Mouse (Mus musculus) neural tube, embryonic 15.5 days (tissue): ENCODE results near the gene Nphp3. TPM values are rescaled to one million over a fixed set of nuclear protein-coding genes. Genes with fewer than 3 reads are reported as not detected.

Experiments used
- ATAC-seq: fragments of 200-750 bp; cut with Nextera tagmentation; 2 replicates; pipeline ENCODE4 v1.8.0; 2017; ENCODE audit warnings: mild to moderate bottlenecking, moderate TSS enrichment, moderate library complexity; ENCODE audit not compliant: low FRiP score
- H3K27ac ChIP-seq: fragments of 300-500 bp; sonication (generic); replicated peaks from 2 replicates; pipeline ENCODE4 v1.5.1; 2015; ENCODE audit warnings: mild to moderate bottlenecking, inconsistent platforms
- H3K27me3 ChIP-seq: fragments of 300-500 bp; sonication (generic); replicated peaks from 2 replicates; pipeline ENCODE4 v1.6.1; 2015; ENCODE audit warnings: inconsistent platforms
- H3K36me3 ChIP-seq: fragments of 300-500 bp; sonication (generic); 2 replicates; pipeline ENCODE4 v1.6.1; 2015; ENCODE audit warnings: inconsistent platforms
- H3K4me1 ChIP-seq: fragments of 300-500 bp; sonication (generic); 2 replicates; pipeline ENCODE4 v1.6.1; 2015; ENCODE audit warnings: inconsistent platforms
- H3K4me2 ChIP-seq: fragments of 300-500 bp; sonication (generic); 2 replicates; pipeline ENCODE4 v1.6.1; 2015; ENCODE audit warnings: inconsistent platforms, mild to moderate bottlenecking, moderate library complexity
- H3K4me3 ChIP-seq: fragments of 300-500 bp; sonication (generic); replicated peaks from 2 replicates; pipeline ENCODE4 v1.5.1; 2015; ENCODE audit warnings: mild to moderate bottlenecking, inconsistent platforms
- H3K9ac ChIP-seq: fragments of 300-500 bp; sonication (generic); replicated peaks from 2 replicates; pipeline ENCODE4 v1.6.1; 2015; ENCODE audit warnings: mild to moderate bottlenecking, inconsistent platforms
- H3K9me3 ChIP-seq: fragments of 300-500 bp; sonication (generic); replicated peaks from 2 replicates; pipeline ENCODE4 v1.6.1; 2016; ENCODE audit warnings: inconsistent platforms
- WGBS: fragments of 180-500 bp; shearing (Covaris S2); methylation state at CpG from one replicate; pipeline ENCODE4 v1.1.7; 2015; ENCODE audit warnings: mixed read lengths; 5-methylcytosine and 5-hydroxymethylcytosine counted together
- polyA plus RNA-seq: library from polyadenylated mRNA; unstranded; fragments of >200 nt; fragmentation: Nextera tagmentation; extraction: Ambion mirVana; gene quantifications from 2 replicates; pipeline ENCODE4 v1.2.1, GENCODE M21; 2015

The Nphp3 gene
- 4.2 and 4.8 TPM in 2 replicates for polyA plus RNA-seq

DNA sequence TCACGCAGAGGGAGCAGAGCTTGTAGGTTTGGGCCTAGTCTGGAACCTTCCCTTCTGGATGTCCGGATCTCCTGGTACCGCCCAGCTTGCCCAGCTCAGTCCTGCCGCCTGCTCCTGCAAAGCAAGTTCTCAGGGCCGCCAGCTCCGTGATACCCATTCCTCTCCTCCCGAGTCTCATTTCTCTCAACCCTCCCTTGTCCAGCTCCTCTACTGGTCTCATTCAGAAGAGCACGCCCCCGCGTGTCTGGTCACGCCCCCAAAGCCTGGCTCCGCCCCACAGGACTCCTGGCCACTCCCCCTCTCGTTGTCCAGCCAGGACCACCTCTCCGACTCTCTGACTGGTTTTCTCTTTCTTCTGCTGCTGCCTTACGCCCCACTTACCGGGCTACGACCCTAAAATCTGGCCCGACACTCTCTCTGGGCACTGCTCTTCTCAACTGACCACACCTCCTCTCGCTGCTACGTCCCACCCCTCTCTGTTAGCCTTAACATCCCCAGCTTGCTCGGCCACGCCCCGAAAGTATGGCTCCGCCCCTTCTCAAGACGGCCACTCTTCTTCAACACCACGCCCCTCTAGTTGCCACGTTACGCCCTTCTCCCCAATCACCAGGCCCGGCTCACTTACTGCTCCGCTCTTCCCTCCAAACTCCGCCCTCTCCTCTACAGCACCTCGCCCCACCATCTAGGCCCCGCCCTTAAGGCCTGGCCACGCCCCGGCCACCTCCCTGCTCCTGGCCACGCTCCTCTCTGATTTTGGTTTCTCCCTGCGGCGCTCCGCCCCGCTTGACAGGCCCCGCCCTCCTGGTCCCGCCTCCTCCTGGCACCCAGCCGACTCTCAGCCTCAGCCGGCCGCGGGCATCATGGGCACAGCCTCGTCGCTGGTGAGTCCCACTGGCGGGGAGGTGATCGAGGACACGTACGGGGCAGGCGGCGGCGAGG lies at the start of gene Nphp3:
Nphp3 (plus strand) TSS at position 624 of the 939 bp plus-strand sequence.
- Histone ChIP-seq H3K4me1 (peaks cover 20% of the 10 kb centered on the region), H3K27ac (peak within 1 kb of the TSS; percentile 89), H3K4me2 (peak within 1 kb of the TSS; percentile 79), H3K36me3 (0 out of 2 replicates have a peak, but pooled peaks cover 3% of the 10 kb centered on the region), H3K9me3 (no peaks in the 10 kb centered on the region), H3K9ac (peak within 1 kb of the TSS; percentile 73), H3K27me3 (peaks cover 7% of the 10 kb centered on the region), H3K4me3 (peak within 1 kb of the TSS; percentile 77)
- under 1% methylated on average over 55 of the region's 55 CpGs for WGBS
- peak; percentile 98 for ATAC-seq

DNA sequence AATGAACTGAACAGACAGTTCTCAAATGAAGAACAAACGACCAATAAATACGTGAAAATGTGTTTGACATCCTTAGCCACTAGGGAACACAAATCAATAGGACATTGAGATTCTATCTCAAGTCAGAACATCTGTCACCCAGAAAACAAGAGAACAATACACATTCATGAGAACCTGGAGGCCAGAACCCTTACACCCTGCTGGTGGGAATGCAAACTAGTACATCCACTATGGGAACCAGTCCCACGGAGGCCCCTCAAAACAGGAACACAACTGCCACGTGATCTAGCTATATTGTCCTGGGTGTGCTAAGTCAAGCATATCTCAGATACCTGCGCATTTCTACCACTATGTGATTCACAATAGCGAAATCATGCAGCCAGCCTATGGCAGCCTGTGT lies 43.6 kb upstream of the Nphp3 start:
- no peak overlapping the region for H3K9ac ChIP-seq
- H3K27ac ChIP-seq = no peak overlapping the region
- H3K4me2 ChIP-seq = no peak overlapping the region
- no peaks in the 10 kb centered on the region for H3K27me3 ChIP-seq
- no peaks in the 10 kb centered on the region for H3K9me3 ChIP-seq
- no peaks in the 10 kb centered on the region for H3K36me3 ChIP-seq
- 66% methylated on average over 6 of the region's 6 CpGs for WGBS
- H3K4me1 ChIP-seq = no peaks in the 10 kb centered on the region
- ATAC-seq = no peak
- H3K4me3 ChIP-seq = no peak overlapping the region

DNA sequence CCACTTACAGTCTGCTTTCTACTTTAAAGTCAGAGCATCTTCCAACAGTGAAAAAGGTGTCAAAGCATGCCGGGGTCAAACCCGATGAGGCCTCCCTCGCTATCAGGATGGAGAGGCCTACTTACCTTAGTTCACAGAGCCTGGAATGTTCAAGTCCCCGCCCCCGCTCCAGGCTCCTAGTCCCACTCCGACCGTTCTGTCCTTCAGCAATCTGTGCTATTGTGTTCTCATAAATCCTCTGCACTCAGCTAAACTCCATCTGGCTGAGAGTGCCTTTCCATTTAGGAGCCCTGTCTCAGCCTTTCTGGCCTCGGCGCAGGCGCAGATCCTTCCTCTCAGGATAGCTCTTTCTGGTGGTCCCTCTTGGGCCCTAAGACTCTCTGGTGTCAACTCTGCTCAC lies 42.4 kb upstream of the Nphp3 start:
- no peak for ATAC-seq
- H3K4me3 ChIP-seq = no peak overlapping the region
- H3K4me1 ChIP-seq = no peaks in the 10 kb centered on the region
- no peaks in the 10 kb centered on the region for H3K36me3 ChIP-seq
- H3K9ac ChIP-seq = no peak overlapping the region
- H3K27ac ChIP-seq = no peak overlapping the region
- no peak overlapping the region for H3K4me2 ChIP-seq
- no peaks in the 10 kb centered on the region for H3K27me3 ChIP-seq
- H3K9me3 ChIP-seq = no peaks in the 10 kb centered on the region
- WGBS = 78% methylated on average over 10 of the region's 10 CpGs

DNA sequence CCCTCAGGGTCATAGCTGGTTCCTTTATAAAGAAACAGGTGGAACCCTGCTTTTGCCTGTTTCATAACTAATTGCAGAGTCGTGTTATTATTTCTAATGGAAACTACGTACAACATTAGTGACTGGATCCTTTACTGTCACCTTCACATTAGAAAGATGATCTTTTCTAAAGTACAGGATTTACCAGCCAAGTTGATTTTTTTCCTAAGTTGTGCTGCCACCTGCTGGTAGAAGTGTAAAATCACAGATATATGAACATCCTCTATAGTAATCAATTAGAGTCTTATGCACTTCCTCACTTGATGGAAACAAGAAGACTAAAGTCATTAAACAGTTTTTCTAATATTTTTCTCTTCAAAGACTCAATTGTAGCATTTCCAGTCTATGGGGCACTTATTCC lies 5.8 kb upstream of the Nphp3 start:
- H3K4me2 ChIP-seq = no peak overlapping the region
- ATAC-seq = no peak
- no peaks in the 10 kb centered on the region for H3K36me3 ChIP-seq
- no peak overlapping the region for H3K27ac ChIP-seq
- peaks cover 4% of the 10 kb centered on the region; the same call in 1 of the 2 replicates for H3K4me1 ChIP-seq
- WGBS = 12% methylated on average over 2 of the region's 2 CpGs
- H3K9ac ChIP-seq = no peak overlapping the region
- no peaks in the 10 kb centered on the region for H3K9me3 ChIP-seq
- peaks cover 7% of the 10 kb centered on the region for H3K27me3 ChIP-seq
- no peak overlapping the region for H3K4me3 ChIP-seq

DNA sequence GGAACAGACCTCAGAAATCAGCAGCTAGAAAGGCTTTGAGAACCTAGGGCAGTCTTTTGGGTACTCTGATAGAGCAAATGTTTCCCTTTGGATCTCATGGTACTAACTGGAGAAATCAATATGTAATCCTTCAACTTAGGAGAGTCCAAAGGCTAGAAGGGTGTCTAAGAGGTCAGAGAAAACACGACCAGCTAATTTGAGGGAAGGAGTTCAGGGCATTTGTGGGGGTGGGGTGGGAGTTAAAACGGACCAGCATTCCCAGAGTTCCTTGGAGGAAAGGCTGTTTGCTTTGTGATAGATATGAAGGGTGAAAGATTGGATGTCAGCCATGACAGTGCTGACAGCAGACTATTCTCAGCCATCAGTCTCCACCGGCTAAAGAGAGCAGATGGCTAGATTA lies 1.7 kb upstream of the Nphp3 start:
- Histone ChIP-seq H3K27ac (no peak overlapping the region), H3K9ac (no peak overlapping the region), H3K4me3 (no peak overlapping the region), H3K4me2 (no peak overlapping the region), H3K4me1 (peaks cover 20% of the 10 kb centered on the region), H3K9me3 (no peaks in the 10 kb centered on the region), H3K27me3 (peaks cover 7% of the 10 kb centered on the region), H3K36me3 (no peaks in the 10 kb centered on the region)
- WGBS = 60% methylated on average over 3 of the region's 3 CpGs
- no peak for ATAC-seq

DNA sequence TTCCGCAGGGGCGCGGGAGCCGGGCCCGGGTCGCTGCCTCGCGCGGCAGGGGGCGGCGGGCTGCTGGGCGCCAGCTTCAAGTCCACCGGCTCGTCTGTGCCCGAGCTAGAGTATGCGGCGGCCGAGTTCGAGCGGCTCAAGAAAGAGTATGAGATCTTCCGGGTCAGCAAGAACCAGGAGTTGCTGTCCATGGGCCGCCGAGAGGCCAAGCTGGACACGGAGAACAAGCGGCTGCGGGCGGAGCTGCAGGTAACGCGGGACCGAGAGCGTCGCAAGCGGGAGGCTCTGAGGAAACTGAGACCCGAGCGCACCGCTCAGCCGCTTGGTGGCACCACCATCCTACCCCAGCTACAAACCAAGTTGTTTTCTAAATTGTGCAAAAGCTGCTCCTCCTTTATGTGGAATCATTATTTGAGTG lies 578 bp downstream of the Nphp3 start:
- WGBS = under 1% methylated on average over 37 of the region's 37 CpGs
- peaks cover 6% of the 10 kb centered on the region for H3K27me3 ChIP-seq
- ATAC-seq = peak; percentile 58

DNA sequence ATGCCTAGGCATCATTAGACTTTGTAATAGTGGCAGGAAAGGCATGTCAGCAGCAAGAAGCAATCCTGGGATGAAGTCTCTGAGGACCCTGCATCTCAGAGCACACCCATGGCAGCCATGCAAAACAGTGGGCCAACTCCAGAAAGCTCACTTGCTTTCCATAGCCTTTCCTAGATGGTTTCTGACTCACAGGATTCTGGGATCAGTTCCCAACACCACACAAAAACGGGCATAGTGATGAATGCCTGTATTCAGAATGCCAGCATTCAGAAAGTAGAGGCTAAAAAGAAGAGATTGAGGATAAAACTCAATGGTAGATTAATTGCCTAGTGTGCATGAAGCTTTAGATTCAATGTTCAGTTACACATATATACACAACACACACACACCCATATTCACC lies 12.2 kb downstream of the Nphp3 start:
- no peak overlapping the region for H3K4me2 ChIP-seq
- ATAC-seq = no peak

More for the DNA sequence above, 578 bp downstream of the Nphp3 start:
- Histone ChIP-seq H3K27ac (peak overlapping the region; percentile 89), H3K9me3 (no peaks in the 10 kb centered on the region), H3K9ac (peak overlapping the region; percentile 73), H3K36me3 (0 out of 2 replicates have a peak, but pooled peaks cover 3% of the 10 kb centered on the region), H3K4me1 (peaks cover 20% of the 10 kb centered on the region), H3K4me3 (peak overlapping the region; percentile 77), H3K4me2 (peak overlapping the region; percentile 79)

DNA sequence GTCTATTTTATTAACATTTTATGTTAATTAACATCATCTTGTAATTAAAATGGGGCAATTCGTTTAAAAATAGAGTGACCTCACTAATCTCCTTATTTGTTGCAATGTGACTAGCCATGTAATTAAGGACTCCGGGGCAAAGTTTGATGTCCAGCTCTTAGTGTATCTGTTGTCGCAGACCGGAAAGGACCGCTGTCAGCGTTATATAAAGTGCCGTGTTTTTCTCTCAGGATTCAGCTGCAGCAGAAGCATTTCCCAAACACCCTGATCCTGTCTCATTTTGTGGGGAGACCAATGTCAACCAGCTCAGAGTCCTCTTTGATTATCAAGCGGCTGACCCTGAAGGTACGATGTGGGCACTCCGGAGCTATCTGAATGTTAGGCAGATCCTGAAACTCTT lies 18.7 kb downstream of the Nphp3 start:
- no peak for ATAC-seq
- Histone ChIP-seq H3K9ac (no peak overlapping the region), H3K4me2 (no peak overlapping the region), H3K4me3 (no peak overlapping the region), H3K36me3 (peaks cover 53% of the 10 kb centered on the region), H3K9me3 (no peaks in the 10 kb centered on the region), H3K27me3 (no peaks in the 10 kb centered on the region), H3K4me1 (no peaks in the 10 kb centered on the region), H3K27ac (no peak overlapping the region)
- 93% methylated on average over 10 of the region's 10 CpGs for WGBS

More for the DNA sequence above, 12.2 kb downstream of the Nphp3 start:
- Histone ChIP-seq H3K27ac (no peak overlapping the region), H3K27me3 (no peaks in the 10 kb centered on the region), H3K9me3 (no peaks in the 10 kb centered on the region), H3K4me3 (no peak overlapping the region), H3K4me1 (no peaks in the 10 kb centered on the region), H3K36me3 (peaks cover 41% of the 10 kb centered on the region), H3K9ac (no peak overlapping the region)
- WGBS = 70% methylated on average over 1 of the region's 1 CpGs

DNA sequence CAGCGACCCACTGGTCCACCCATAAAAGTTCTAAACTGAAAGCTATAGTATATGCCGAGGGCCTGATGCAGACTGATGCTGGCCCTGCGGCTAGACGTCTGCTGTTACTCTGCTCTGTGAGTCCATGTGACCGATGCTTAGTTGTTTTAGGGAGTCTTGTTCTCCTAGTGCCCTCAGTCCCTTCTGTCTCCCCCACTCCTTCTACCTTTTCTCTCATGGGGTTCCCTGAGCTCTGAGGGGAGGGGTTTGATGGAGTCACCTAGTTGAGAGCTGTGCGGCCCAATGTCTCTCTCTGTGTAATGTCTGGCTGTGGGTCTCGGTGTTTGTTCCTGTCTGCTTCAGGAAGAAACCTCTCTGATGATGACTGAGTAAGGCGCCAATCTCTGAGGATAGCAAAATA lies 24.8 kb downstream of the Nphp3 start:
- Histone ChIP-seq H3K27ac (no peak overlapping the region), H3K36me3 (peaks cover 49% of the 10 kb centered on the region), H3K27me3 (no peaks in the 10 kb centered on the region), H3K4me2 (no peak overlapping the region), H3K9me3 (no peaks in the 10 kb centered on the region; the same call in 1 of the 2 replicates), H3K4me1 (no peaks in the 10 kb centered on the region), H3K4me3 (no peak overlapping the region), H3K9ac (no peak overlapping the region)
- no peak for ATAC-seq
- 97% methylated on average over 8 of the region's 8 CpGs for WGBS

DNA sequence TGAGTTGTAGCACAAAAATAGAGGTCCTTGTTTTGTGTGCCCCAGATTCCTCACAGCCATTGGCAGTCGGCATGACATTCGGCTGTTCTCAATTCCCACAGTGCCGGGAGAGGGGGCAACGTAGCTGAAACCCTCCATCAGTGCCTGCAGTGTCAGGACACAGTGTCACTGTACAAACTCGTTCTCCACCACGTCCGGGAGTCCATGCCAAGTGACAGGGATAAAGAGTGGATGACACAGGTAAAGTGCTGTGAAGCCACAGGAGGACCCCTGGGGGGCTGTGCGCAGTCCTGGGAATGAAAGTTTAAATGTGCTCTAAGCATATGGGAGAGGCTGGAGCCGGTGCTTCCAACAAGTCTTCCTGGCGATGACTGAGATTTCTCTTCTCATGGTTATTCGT lies 27.5 kb downstream of the Nphp3 start:
- Histone ChIP-seq H3K4me3 (no peak overlapping the region), H3K27me3 (no peaks in the 10 kb centered on the region), H3K4me1 (peaks cover 3% of the 10 kb centered on the region), H3K27ac (no peak overlapping the region), H3K36me3 (peaks cover 46% of the 10 kb centered on the region), H3K9me3 (no peaks in the 10 kb centered on the region; the same call in 1 of the 2 replicates), H3K4me2 (no peak overlapping the region), H3K9ac (no peak overlapping the region)
- ATAC-seq = no peak
- 90% methylated on average over 11 of the region's 11 CpGs for WGBS

DNA sequence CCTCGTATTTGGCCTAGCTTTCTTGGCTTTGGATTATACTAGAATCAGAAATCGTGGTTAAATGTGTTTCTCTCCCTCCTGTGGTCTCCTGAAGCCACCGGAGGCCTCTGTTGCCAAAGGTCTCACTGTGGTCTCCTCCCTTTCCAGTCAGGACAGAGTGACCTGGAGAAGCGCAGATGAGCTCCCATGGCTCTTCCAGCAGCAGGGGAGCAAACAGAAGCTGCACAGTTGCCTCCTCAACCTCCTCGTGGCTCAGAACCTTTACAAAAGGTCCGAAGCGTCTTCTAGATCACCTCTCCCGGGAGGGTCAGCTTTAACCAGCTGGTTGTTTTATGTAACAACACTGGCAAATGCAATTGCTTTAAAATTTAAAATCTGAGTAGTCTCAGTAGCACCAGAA lies 31.9 kb downstream of the Nphp3 start:
- no peak overlapping the region for H3K4me3 ChIP-seq
- no peak overlapping the region for H3K27ac ChIP-seq
- peaks cover 6% of the 10 kb centered on the region for H3K4me1 ChIP-seq
- H3K4me2 ChIP-seq = no peak overlapping the region
- H3K27me3 ChIP-seq = no peaks in the 10 kb centered on the region
- no peak for ATAC-seq
- peaks cover 31% of the 10 kb centered on the region for H3K36me3 ChIP-seq
- no peaks in the 10 kb centered on the region for H3K9me3 ChIP-seq
- no peak overlapping the region for H3K9ac ChIP-seq
- 76% methylated on average over 8 of the region's 8 CpGs for WGBS

DNA sequence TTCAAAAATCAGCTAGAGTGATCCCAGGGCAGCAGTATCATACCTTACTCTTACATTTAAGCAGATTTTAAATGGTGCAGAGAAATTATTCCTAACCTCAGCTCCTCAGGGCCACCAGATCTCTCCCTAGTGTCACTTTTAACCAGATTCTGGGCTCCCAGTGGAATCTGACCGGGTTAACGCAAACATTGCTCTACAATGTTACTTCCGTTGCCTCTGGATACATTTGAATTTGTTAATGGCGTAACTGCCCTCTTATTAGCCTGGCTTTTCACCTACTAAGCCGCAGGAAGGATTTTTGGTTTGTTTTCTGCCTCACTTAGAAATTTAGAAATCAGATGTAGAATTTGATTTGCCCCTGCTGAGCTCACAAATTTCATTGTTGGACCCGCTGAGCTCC lies 32.4 kb downstream of the Nphp3 start:
- peaks cover 6% of the 10 kb centered on the region for H3K4me1 ChIP-seq
- no peaks in the 10 kb centered on the region for H3K27me3 ChIP-seq
- WGBS = 55% methylated on average over 6 of the region's 6 CpGs
- H3K9ac ChIP-seq = no peak overlapping the region
- no peak overlapping the region for H3K4me3 ChIP-seq
- no peak overlapping the region for H3K27ac ChIP-seq
- H3K4me2 ChIP-seq = no peak overlapping the region; the same call in 1 of the 2 replicates
- no peak for ATAC-seq
- H3K9me3 ChIP-seq = no peaks in the 10 kb centered on the region
- H3K36me3 ChIP-seq = peaks cover 32% of the 10 kb centered on the region
